Mouse (Mus musculus): ENCODE data around the gene Ube2g1. TPM values are rescaled to one million over a fixed set of nuclear protein-coding genes. Genes with fewer than 3 reads are reported as not detected.

Gene Ube2g1
- polyA plus RNA-seq, 1 experiment = 8.1 TPM

DNA sequence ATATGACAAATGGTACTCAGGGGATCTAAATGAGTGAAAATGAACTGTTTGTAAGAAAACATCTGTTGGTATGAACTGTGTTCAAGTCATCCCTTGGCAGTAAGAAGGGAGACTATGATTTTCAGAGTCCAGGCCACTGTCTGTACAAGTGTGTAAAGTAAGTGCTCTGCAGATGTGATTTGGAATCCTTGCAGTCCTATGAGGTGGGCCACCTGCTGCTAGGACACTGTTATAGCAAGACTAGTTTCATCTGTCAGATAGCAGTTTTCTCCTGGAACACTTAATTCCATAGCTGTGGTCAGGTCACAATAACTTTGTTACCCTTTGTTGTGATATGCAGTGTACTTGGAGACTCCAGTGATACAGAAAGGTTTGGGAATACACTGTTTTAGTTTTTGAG is 118.9 kb downstream of the Ube2g1 start:
- Histone ChIP-seq H3K36me3 (ENCODE audit: control insufficient read depth, insufficient read depth) (peaks cover 84% of the 10 kb centered on the region), H3K79me3 (ENCODE audit: low read depth) (peaks cover 4% of the 10 kb centered on the region), H3ac (ENCODE audit: control insufficient read depth, insufficient read length, low read depth) (no peak overlapping the region), H3K27me3 (ENCODE audit: control insufficient read depth, insufficient read depth, insufficient read length) (no peaks in the 10 kb centered on the region), H3K79me2 (ENCODE audit: control insufficient read depth, insufficient read depth) (peaks cover 12% of the 10 kb centered on the region), H3K4me3 (ENCODE audit: insufficient read depth, poor library complexity, severe bottlenecking) (no peak overlapping the region)
- no peak for TF ChIP-seq FOSL1 (IDR thresholded peaks at IDR 0.05; ENCODE audit: insufficient read depth, low read length, poor library complexity, severe bottlenecking)
- TF ChIP-seq MYOD1 (IDR thresholded peaks at IDR 0.05; ENCODE audit: control insufficient read depth, insufficient read length, low read depth) = no peak
- TF ChIP-seq CEBPB (IDR thresholded peaks at IDR 0.05; ENCODE audit: low read depth) = no peak
- TF ChIP-seq USF1 (IDR thresholded peaks at IDR 0.05; ENCODE audit: low read depth) = no peak
- no peak for TF ChIP-seq CTCF (IDR thresholded peaks at IDR 0.05; ENCODE audit: control insufficient read depth, insufficient read depth, insufficient read length)
- TF ChIP-seq MAX (IDR thresholded peaks at IDR 0.05) = no peak
- TF ChIP-seq MYOG (IDR thresholded peaks at IDR 0.05; ENCODE audit: control insufficient read depth, extremely low read depth, insufficient read length) = no peak

DNA sequence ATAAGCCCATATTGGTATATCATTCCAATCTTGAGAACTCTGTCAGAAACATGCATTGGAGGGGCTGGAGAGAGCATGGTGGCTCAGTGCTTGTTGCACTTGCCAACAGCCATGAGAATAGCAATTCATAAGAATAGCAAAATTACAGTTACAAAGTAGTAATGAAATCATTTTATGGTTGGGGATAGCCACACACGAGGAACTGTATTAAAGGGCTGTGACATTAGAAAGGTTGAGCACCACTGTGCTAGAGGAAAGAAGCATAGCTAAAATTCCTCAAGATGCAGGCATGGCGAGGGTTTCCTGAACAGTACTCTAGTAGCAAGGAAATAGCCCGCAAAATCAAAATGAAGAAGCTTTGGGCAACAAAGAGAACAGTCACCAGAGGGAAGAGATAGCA is 126.7 kb downstream of the Ube2g1 start:
- H3ac ChIP-seq (ENCODE audit: control insufficient read depth, insufficient read length, low read depth) = no peak overlapping the region
- H3K36me3 ChIP-seq (ENCODE audit: control insufficient read depth, insufficient read depth) = peaks cover 74% of the 10 kb centered on the region

DNA sequence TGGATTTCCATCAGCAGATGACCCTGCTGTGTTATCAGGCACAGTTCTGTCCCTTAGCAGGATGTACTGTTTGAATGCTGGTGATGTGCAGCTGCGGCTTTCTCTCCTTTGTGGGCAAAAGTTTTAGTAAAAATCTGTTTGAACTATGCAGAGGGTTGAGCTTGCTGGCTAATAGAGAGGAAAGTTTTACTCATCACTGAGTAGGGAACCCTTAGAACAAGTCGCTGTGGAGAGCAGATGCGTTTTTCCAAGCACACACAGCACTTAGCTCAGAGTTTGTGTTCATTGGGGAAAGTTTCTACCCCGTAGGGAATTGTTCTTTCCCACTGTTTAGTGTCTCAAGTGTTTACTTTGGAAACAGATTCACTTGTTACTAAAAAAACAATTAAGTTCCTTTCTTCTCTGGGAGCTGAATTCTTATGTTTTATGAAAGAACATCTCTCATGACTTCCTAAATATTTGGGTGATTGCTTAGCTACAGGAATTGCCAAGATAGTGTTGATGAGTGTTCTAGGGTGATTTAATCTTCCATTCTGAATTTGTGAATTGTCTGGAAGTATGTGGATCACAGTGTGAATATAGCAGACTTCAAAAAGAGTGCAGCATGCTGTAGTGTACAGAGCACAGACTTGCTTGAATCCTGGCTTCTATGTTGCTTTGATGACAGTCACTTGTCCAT is 127.9 kb downstream of the Ube2g1 start:
- no peak overlapping the region for H3ac ChIP-seq (ENCODE audit: control insufficient read depth, insufficient read length, low read depth)
- peaks cover 74% of the 10 kb centered on the region for H3K36me3 ChIP-seq (ENCODE audit: control insufficient read depth, insufficient read depth)
- no peaks in the 10 kb centered on the region for H3K27me3 ChIP-seq (ENCODE audit: control insufficient read depth, insufficient read depth, insufficient read length)
- TF ChIP-seq MYOG (IDR thresholded peaks at IDR 0.05; ENCODE audit: control insufficient read depth, extremely low read depth, insufficient read length) (no peak), CEBPB (IDR thresholded peaks at IDR 0.05; ENCODE audit: low read depth) (no peak), CTCF (IDR thresholded peaks at IDR 0.05; ENCODE audit: control insufficient read depth, insufficient read depth, insufficient read length) (no peak), USF1 (IDR thresholded peaks at IDR 0.05; ENCODE audit: low read depth) (no peak), MYOD1 (IDR thresholded peaks at IDR 0.05; ENCODE audit: control insufficient read depth, insufficient read length, low read depth) (no peak), MAX (IDR thresholded peaks at IDR 0.05) (no peak), FOSL1 (IDR thresholded peaks at IDR 0.05; ENCODE audit: insufficient read depth, low read length, poor library complexity, severe bottlenecking) (no peak)
- H3K4me3 ChIP-seq (ENCODE audit: insufficient read depth, poor library complexity, severe bottlenecking) = no peak overlapping the region
- no peaks in the 10 kb centered on the region for H3K79me3 ChIP-seq (ENCODE audit: low read depth)
- H3K79me2 ChIP-seq (ENCODE audit: control insufficient read depth, insufficient read depth) = peaks cover 4% of the 10 kb centered on the region

More for the DNA sequence above, 126.7 kb downstream of the Ube2g1 start:
- H3K4me3 ChIP-seq (ENCODE audit: insufficient read depth, poor library complexity, severe bottlenecking) = no peak overlapping the region
- peaks cover 4% of the 10 kb centered on the region for H3K79me2 ChIP-seq (ENCODE audit: control insufficient read depth, insufficient read depth)
- no peaks in the 10 kb centered on the region for H3K79me3 ChIP-seq (ENCODE audit: low read depth)
- TF ChIP-seq CTCF (IDR thresholded peaks at IDR 0.05; ENCODE audit: control insufficient read depth, insufficient read depth, insufficient read length) = no peak
- no peak for TF ChIP-seq FOSL1 (IDR thresholded peaks at IDR 0.05; ENCODE audit: insufficient read depth, low read length, poor library complexity, severe bottlenecking)
- TF ChIP-seq USF1 (IDR thresholded peaks at IDR 0.05; ENCODE audit: low read depth) = no peak
- TF ChIP-seq MYOD1 (IDR thresholded peaks at IDR 0.05; ENCODE audit: control insufficient read depth, insufficient read length, low read depth) = no peak
- TF ChIP-seq MAX (IDR thresholded peaks at IDR 0.05) = no peak
- TF ChIP-seq MYOG (IDR thresholded peaks at IDR 0.05; ENCODE audit: control insufficient read depth, extremely low read depth, insufficient read length) = no peak
- no peaks in the 10 kb centered on the region for H3K27me3 ChIP-seq (ENCODE audit: control insufficient read depth, insufficient read depth, insufficient read length)

DNA sequence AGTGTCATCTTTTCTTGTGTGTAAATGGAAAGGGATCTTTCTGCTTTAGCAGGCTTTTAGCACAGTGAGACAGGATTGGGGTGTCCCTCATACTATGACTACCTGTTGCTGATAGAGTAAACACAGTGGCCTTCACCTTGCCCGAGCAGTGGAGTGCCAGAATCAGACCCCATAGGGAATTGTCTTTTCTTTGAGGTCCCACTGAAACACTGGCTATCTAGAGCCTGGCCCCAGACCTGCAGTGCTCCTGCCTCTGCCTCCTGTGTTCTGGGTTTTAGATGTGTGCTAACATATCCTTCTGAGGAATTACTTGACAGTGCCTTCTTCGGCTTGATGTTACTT is 128.4 kb downstream of the Ube2g1 start:
- Histone ChIP-seq H3ac (ENCODE audit: control insufficient read depth, insufficient read length, low read depth) (no peak overlapping the region), H3K79me3 (ENCODE audit: low read depth) (no peaks in the 10 kb centered on the region), H3K79me2 (ENCODE audit: control insufficient read depth, insufficient read depth) (peaks cover 4% of the 10 kb centered on the region), H3K27me3 (ENCODE audit: control insufficient read depth, insufficient read depth, insufficient read length) (no peaks in the 10 kb centered on the region), H3K4me3 (ENCODE audit: insufficient read depth, poor library complexity, severe bottlenecking) (no peak overlapping the region), H3K36me3 (ENCODE audit: control insufficient read depth, insufficient read depth) (peaks cover 74% of the 10 kb centered on the region)
- TF ChIP-seq MYOG (IDR thresholded peaks at IDR 0.05; ENCODE audit: control insufficient read depth, extremely low read depth, insufficient read length) (no peak), MYOD1 (IDR thresholded peaks at IDR 0.05; ENCODE audit: control insufficient read depth, insufficient read length, low read depth) (no peak), CTCF (IDR thresholded peaks at IDR 0.05; ENCODE audit: control insufficient read depth, insufficient read depth, insufficient read length) (no peak), FOSL1 (IDR thresholded peaks at IDR 0.05; ENCODE audit: insufficient read depth, low read length, poor library complexity, severe bottlenecking) (no peak), USF1 (IDR thresholded peaks at IDR 0.05; ENCODE audit: low read depth) (no peak), MAX (IDR thresholded peaks at IDR 0.05) (no peak), CEBPB (IDR thresholded peaks at IDR 0.05; ENCODE audit: low read depth) (no peak)

Small RNA genes lying within 50 kb of the gene (microRNA-seq; reads per million reads assigned to microRNA genes)
- not detected for gene Gm25678 (ENCODE audit: borderline microRNAs expressed)

Other genes starting within 250 kb of the Ube2g1 start
- gene Tekt1, start 244.8 kb upstream of the Ube2g1 start, polyA plus RNA-seq (2012; fragmentation: generic; extraction: Trizol) = not detected
- gene Smtnl2, start 195.6 kb upstream of the Ube2g1 start, polyA plus RNA-seq (2012; fragmentation: generic; extraction: Trizol) = 0.04 TPM
- not detected for gene Ggt6, start 171.8 kb upstream of the Ube2g1 start, polyA plus RNA-seq (2012; fragmentation: generic; extraction: Trizol)
- gene Mybbp1a, start 165.9 kb upstream of the Ube2g1 start, polyA plus RNA-seq (2012; fragmentation: generic; extraction: Trizol) = 230 TPM
- gene Spns2, start 117.4 kb upstream of the Ube2g1 start, polyA plus RNA-seq (2012; fragmentation: generic; extraction: Trizol) = 0.37 TPM
- gene Spns3, start 56.8 kb upstream of the Ube2g1 start, polyA plus RNA-seq (2012; fragmentation: generic; extraction: Trizol) = not detected
- gene Ankfy1, start 82.7 kb downstream of the Ube2g1 start, polyA plus RNA-seq (2012; fragmentation: generic; extraction: Trizol) = 15.1 TPM
- 5.5 TPM for gene Cyb5d2, start 188.9 kb downstream of the Ube2g1 start, polyA plus RNA-seq (2012; fragmentation: generic; extraction: Trizol)
- gene Zzef1, start 188.9 kb downstream of the Ube2g1 start, polyA plus RNA-seq (2012; fragmentation: generic; extraction: Trizol) = 10.7 TPM